Comparison of ENCODE assay signal across 13 mouse cellular contexts in the genomic region with DNA sequence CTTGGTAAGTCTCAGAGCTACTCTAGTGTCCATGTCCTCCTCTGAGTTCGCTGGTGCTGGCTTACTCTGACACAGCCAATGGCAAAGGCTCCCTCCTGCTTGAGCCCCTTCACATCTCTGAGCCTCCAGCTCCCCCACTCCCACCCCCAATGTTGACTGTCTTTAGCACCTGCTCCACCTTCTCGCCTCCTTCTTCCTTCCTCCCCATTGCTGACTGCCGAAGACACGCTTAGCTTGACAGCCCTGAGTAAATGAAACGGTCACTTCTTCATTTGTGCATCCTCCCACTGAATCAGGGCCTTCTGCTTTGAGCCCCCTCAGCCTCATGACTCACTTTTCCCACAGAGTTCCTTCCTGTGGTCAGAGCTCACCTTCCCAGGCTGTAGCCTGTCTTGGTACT. TPM values are rescaled to one million over a fixed set of nuclear protein-coding genes. Genes with fewer than 3 reads are reported as not detected.
DNase-seq lines count a peak whose midpoint lies in the region; ATAC-seq and TF ChIP-seq lines count a peak whose summit lies in the region.
"Had no signal": no experiment of that assay in that cellular context is flagged by ENCODE, and none has a peak within 500 bp of the region (broad histone marks: within the 10 kb centered on the region; RNA-seq: fewer than 3 reads in every experiment).

No protein-coding gene starts in this region.

- H3K9me3 ChIP-seq in midbrain, postnatal 0 days (ENCODE audit: low read length): no peaks in the 10 kb centered on the region
- H3K9me3 ChIP-seq in midbrain, embryonic 15.5 days: no peaks in the 10 kb centered on the region
- no peaks in the 10 kb centered on the region for H3K9me3 ChIP-seq in megakaryocyte, embryonic 14.5 days
- H3K9me3 ChIP-seq in kidney, embryonic 16.5 days (ENCODE audit: low read length): no peaks in the 10 kb centered on the region

- no peaks in the 10 kb centered on the region for H3K36me3 ChIP-seq in midbrain, postnatal 0 days (ENCODE audit: insufficient read depth, low read length)
- H3K36me3 ChIP-seq in midbrain, embryonic 15.5 days (replicated peaks): no peaks in the 10 kb centered on the region
- peaks cover 13% of the 10 kb centered on the region for H3K36me3 ChIP-seq in megakaryocyte, embryonic 14.5 days (replicated peaks; ENCODE audit: low read length)
- H3K36me3 ChIP-seq in kidney, embryonic 16.5 days (ENCODE audit: insufficient read depth, low read length): no peaks in the 10 kb centered on the region

- 80% methylated on average over 5 of the region's 5 CpGs for WGBS in midbrain, postnatal 0 days
- 80% methylated on average over 5 of the region's 5 CpGs for whole genome bisulfite sequencing in midbrain, embryonic 15.5 days
- 63% methylated on average over 5 of the region's 5 CpGs for WGBS in kidney, embryonic 16.5 days

- no peak for TF ChIP-seq CTCF in gastrocnemius, adult 2 months (IDR thresholded peaks at IDR 0.05)
- no peak for TF ChIP-seq CTCF in midbrain, postnatal 0 days (IDR thresholded peaks at IDR 0.05)

- H3K27ac ChIP-seq in gastrocnemius, adult 2 months: peak overlapping the region; percentile 75; the same call in 1 of the 2 replicates
- no peak overlapping the region for H3K27ac ChIP-seq in midbrain, postnatal 0 days (ENCODE audit: low read depth, low read length)
- H3K27ac ChIP-seq in midbrain, embryonic 15.5 days: no peak overlapping the region
- H3K27ac ChIP-seq in kidney, embryonic 16.5 days (ENCODE audit: low read length): no peak overlapping the region

- intact Hi-C loops in gastrocnemius, adult 2 months (cut with DNase I): loop anchor here (5.0 kb wide), 1 partner anchor 74 kb away; the partner anchor contains the start of gene 3110040N11Rik

- no peak for DNase-seq in gastrocnemius, adult 2 months
- no peak for DNase-seq in gastrocnemius, postnatal 4 days (ENCODE audit: low spot score in 2 of 2)
- no peak for DNase-seq in midbrain, postnatal 0 days (ENCODE audit: low spot score)
- DNase-seq in thymus, postnatal 36 days: peak; percentile 62 to 73
- no peak for DNase-seq in kidney, adult 18-20 months
- DNase-seq: gastrocnemius, postnatal 36 days had no signal

- ATAC-seq in midbrain, postnatal 0 days (ENCODE audit: low FRiP score): no peak
- no peak for ATAC-seq in midbrain, embryonic 15.5 days (replicated peaks)
- no peak for ATAC-seq in kidney, embryonic 16.5 days (ENCODE audit: low FRiP score, low TSS enrichment)
- ATAC-seq: midbrain, embryonic 16.5 days had no signal

- no peak overlapping the region for H3K9ac ChIP-seq in midbrain, postnatal 0 days (replicated peaks; ENCODE audit: low read length, poor library complexity, severe bottlenecking)
- no peak overlapping the region for H3K9ac ChIP-seq in midbrain, embryonic 15.5 days
- H3K9ac ChIP-seq in kidney, embryonic 16.5 days (replicated peaks; ENCODE audit: low read length): no peak overlapping the region

- 0 out of 2 replicates have a peak overlapping the region, but pooled peaks have one; percentile 96 for H3K4me2 ChIP-seq in midbrain, postnatal 0 days (ENCODE audit: low read depth, low read length, poor library complexity, severe bottlenecking)
- no peak overlapping the region for H3K4me2 ChIP-seq in midbrain, embryonic 15.5 days
- H3K4me2 ChIP-seq in kidney, embryonic 16.5 days (replicated peaks; ENCODE audit: low read depth, low read length): no peak overlapping the region

- peaks cover 4% of the 10 kb centered on the region; the same call in 1 of the 2 replicates for H3K4me1 ChIP-seq in midbrain, postnatal 0 days (ENCODE audit: insufficient read depth, low read length)
- H3K4me1 ChIP-seq in midbrain, embryonic 15.5 days: peaks cover 16% of the 10 kb centered on the region
- H3K4me1 ChIP-seq in megakaryocyte, embryonic 14.5 days: peaks cover 72% of the 10 kb centered on the region
- peaks cover 17% of the 10 kb centered on the region for H3K4me1 ChIP-seq in kidney, embryonic 16.5 days (ENCODE audit: insufficient read depth, low read length)

- H3K4me3 ChIP-seq in gastrocnemius, adult 2 months: peak overlapping the region; percentile 83
- no peak overlapping the region for H3K4me3 ChIP-seq in midbrain, postnatal 0 days (ENCODE audit: low read depth, low read length)
- H3K4me3 ChIP-seq in midbrain, embryonic 15.5 days: no peak overlapping the region
- peak overlapping the region; percentile 92 for H3K4me3 ChIP-seq in megakaryocyte, embryonic 14.5 days (replicated peaks)
- H3K4me3 ChIP-seq in kidney, embryonic 16.5 days (ENCODE audit: low read length): no peak overlapping the region

- H3K27me3 ChIP-seq in midbrain, postnatal 0 days (ENCODE audit: insufficient read depth, low read length): no peaks in the 10 kb centered on the region
- H3K27me3 ChIP-seq in midbrain, embryonic 15.5 days (replicated peaks): peaks cover 16% of the 10 kb centered on the region
- H3K27me3 ChIP-seq in megakaryocyte, embryonic 14.5 days (replicated peaks): peaks cover 49% of the 10 kb centered on the region
- H3K27me3 ChIP-seq in kidney, embryonic 16.5 days (ENCODE audit: insufficient read depth, low read length): peaks cover 16% of the 10 kb centered on the region; the same call in 1 of the 2 replicates

RNA-seq across cellular contexts. Expression of gene Tm6sf1, which starts 2.2 kb away (rescaled TPM):
- total RNA-seq in gastrocnemius, adult 2 months (2021): 10 to 100 TPM in 1 of 2 experiments, 1 to 10 TPM in 1; 5.8 to 13.1 TPM
- total RNA-seq in gastrocnemius, postnatal 4 days (2021): 100 to 1,000 TPM in 1 of 2 experiments, 10 to 100 TPM in 1; 92.9 to 136 TPM
- 8.7 and 15.2 TPM in 2 replicates for total RNA-seq in midbrain, postnatal 0 days (2014; rRNA removed)
- polyA plus RNA-seq in midbrain, postnatal 0 days (2015; fragmentation: Nextera tagmentation; extraction: Ambion mirVana): 7.9 and 9.8 TPM in 2 replicates
- 10.2 and 10.9 TPM in 2 replicates for polyA plus RNA-seq in midbrain, embryonic 15.5 days (2015; fragmentation: Nextera tagmentation; extraction: Ambion mirVana)
- 4.9 and 15.9 TPM in 2 replicates for polyA plus RNA-seq in megakaryocyte, embryonic 14.5 days (2012; ENCODE audit: insufficient read depth, low replicate concordance)
- polyA plus RNA-seq in kidney, embryonic 16.5 days (2015; fragmentation: Nextera tagmentation; extraction: Ambion mirVana): 13.2 and 14.3 TPM in 2 replicates

RNA-seq across cellular contexts. Expression of gene Gm10160, which starts 5.4 kb away (rescaled TPM):
- total RNA-seq in gastrocnemius, adult 2 months (2021): not detected
- total RNA-seq in gastrocnemius, postnatal 4 days (2021): not detected
- total RNA-seq in midbrain, postnatal 0 days (2014; rRNA removed): not detected in 2 replicates
- polyA plus RNA-seq in midbrain, postnatal 0 days (2015; fragmentation: Nextera tagmentation; extraction: Ambion mirVana): not detected in 2 replicates
- not detected in 2 replicates for polyA plus RNA-seq in midbrain, embryonic 15.5 days (2015; fragmentation: Nextera tagmentation; extraction: Ambion mirVana)
- not detected in 2 replicates for polyA plus RNA-seq in megakaryocyte, embryonic 14.5 days (2012; ENCODE audit: insufficient read depth, low replicate concordance)
- not detected in 2 replicates for polyA plus RNA-seq in kidney, embryonic 16.5 days (2015; fragmentation: Nextera tagmentation; extraction: Ambion mirVana)
- total RNA-seq: gastrocnemius, postnatal 36 days; layer of hippocampus, postnatal 10 days had no signal
- polyA plus RNA-seq: embryonic facial prominence, embryonic 11.5 days; midbrain, embryonic 16.5 days; stomach, embryonic 14.5 days had no signal

RNA-seq across cellular contexts. Expression of gene Btbd1, which starts 31.8 kb away (rescaled TPM):
- total RNA-seq in gastrocnemius, adult 2 months (2021): 100 to 1,000 TPM; 145 to 194 TPM
- total RNA-seq in gastrocnemius, postnatal 4 days (2021): 100 to 1,000 TPM; 177 to 218 TPM
- 112 and 127 TPM in 2 replicates for total RNA-seq in midbrain, postnatal 0 days (2014; rRNA removed)
- 85.4 and 92.5 TPM in 2 replicates for polyA plus RNA-seq in midbrain, postnatal 0 days (2015; fragmentation: Nextera tagmentation; extraction: Ambion mirVana)
- 94.4 and 95.1 TPM in 2 replicates for polyA plus RNA-seq in midbrain, embryonic 15.5 days (2015; fragmentation: Nextera tagmentation; extraction: Ambion mirVana)
- polyA plus RNA-seq in megakaryocyte, embryonic 14.5 days (2012; ENCODE audit: insufficient read depth, low replicate concordance): 5.8 and 7.3 TPM in 2 replicates
- 52.1 and 62.1 TPM in 2 replicates for polyA plus RNA-seq in kidney, embryonic 16.5 days (2015; fragmentation: Nextera tagmentation; extraction: Ambion mirVana)

Comparison
In these comparisons a context has a peak if more than half of its experiments do, and no peak if none do; other contexts are left out.
1. DNase-seq: peak in thymus, postnatal 36 days (2 of 2); none in gastrocnemius, adult 2 months (single experiment), gastrocnemius, postnatal 4 days (0 of 2), midbrain, postnatal 0 days (single experiment) and kidney, adult 18-20 months (single experiment).
2. H3K4me3 ChIP-seq: peak in gastrocnemius, adult 2 months (single experiment) and megakaryocyte, embryonic 14.5 days (single experiment); none in midbrain, postnatal 0 days (single experiment), midbrain, embryonic 15.5 days (single experiment) and kidney, embryonic 16.5 days (single experiment).